Mouse (Mus musculus) testis, adult 2 months (tissue): Measurements from ENCODE around the gene Olfr1301.

Experiments used
- CTCF ChIP-seq: fragments of 200-500 bp; IDR thresholded peaks from 2 replicates; pipeline ENCODE4 v1.5.1; 2012; ENCODE audit warnings: low read depth, mild to moderate bottlenecking, inconsistent platforms, low read length, moderate library complexity; ENCODE audit not compliant: control insufficient read depth, insufficient read depth, insufficient replicate concordance
- POLR2A ChIP-seq: fragments of 200-500 bp; IDR thresholded peaks from 2 replicates; pipeline ENCODE4 v1.6.1; 2012; ENCODE audit warnings: low read depth, mild to moderate bottlenecking, inconsistent platforms, low read length, moderate library complexity; ENCODE audit not compliant: control insufficient read depth

DNA sequence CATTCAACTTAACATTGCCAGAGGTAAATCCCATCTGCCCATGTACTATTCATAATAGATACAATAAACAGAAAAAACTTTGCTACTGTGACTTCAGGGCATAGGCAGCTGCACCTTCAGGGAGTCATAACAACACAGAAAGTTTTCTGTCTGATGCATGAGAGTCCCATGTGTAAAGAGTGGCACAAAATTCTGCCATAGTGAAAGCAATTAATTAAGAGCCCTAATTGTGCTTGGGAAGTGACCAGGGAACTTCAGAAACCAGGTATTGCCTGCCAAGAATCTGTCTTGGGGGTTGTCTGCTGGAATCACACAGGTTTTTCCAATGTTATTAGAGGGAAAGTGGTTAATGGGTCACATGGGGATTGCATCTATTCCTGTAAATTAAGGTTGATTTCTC lies 24.1 kb upstream of the Olfr1301 start:
- TF ChIP-seq CTCF (no peak), POLR2A (no peak)
